Mouse (Mus musculus) adrenal gland, postnatal 10 days (tissue): ENCODE measurements around the gene Ceacam3. TPM values are rescaled to one million over a fixed set of nuclear protein-coding genes. Genes with fewer than 3 reads are reported as not detected.

Experiments used
- DNase-seq: peaks from one replicate; pipeline ENCODE4 v3.0.0; 2021; ENCODE audit warnings: mixed read lengths
- long read RNA-seq, 2 experiments: library from polyadenylated mRNA; stranded (forward); transcript quantifications; one replicate each; pipeline ENCODE4 v2.0.0; 2021
- total RNA-seq, 2 experiments: library from RNA; stranded (reverse); gene quantifications; 2 replicates each; pipeline ENCODE4 v1.2.3; 2021

Gene Ceacam3
- total RNA-seq, result not detected
- long read RNA-seq, experiment 1, result 0 reads
- long read RNA-seq, experiment 2, result 0 reads

- no peak for DNase-seq
Observed at GRCm38 (mm10) chr7:17149931-17150330, at the start of gene Ceacam3. Gene Ceacam3 (plus strand): TSS chr7:17150282.

- peak; percentile 11 for DNase-seq
Observed at GRCm38 (mm10) chr7:17101631-17102030, 48.5 kb upstream of the Ceacam3 start.

DNA sequence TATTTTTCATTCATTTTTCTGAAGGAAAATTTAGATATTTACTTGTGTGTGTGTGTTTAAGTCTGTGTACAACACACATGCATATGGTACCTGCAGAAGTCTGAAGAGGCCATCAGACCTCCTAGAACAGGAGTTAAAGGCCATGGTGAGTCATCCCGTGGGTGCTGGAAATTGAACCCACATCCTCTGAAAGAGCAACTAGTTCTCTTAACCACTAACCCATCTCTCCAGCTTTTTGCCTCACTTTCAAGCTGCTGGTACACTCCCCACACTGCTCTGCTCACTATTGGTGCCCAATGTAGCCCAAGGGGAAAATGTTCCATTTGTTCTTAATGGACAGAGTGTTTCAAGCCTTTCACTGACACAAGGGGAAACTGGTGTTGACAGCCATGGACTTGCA, 14.8 kb upstream of the Ceacam3 start:
- DNase-seq, result no peak

- peak; percentile 72 for DNase-seq
Observed at GRCm38 (mm10) chr7:17155634-17156033, 5.6 kb downstream of the Ceacam3 start.

- DNase-seq, result no peak
Observed at GRCm38 (mm10) chr7:17156885-17157677, 7.0 kb downstream of the Ceacam3 start.

DNA sequence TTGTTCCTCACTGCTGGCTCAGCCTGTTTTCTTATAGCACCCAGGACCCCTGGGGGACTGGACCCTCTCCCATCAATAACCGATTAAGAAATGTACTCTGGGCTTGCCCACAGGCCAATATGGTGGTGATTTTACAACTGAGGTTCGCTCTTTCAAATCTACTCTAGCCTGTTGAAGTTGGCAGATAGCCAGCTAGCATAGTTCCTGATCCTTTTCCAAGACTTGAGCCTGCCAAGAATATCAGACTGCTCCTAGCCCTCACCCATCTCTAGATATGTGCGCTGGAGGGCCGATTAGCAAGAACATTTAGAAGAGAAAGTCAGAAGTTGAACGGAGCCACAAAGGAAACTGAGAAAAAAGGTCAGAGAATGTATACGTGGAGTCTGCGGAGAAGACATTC, 8.9 kb downstream of the Ceacam3 start:
- no peak for DNase-seq

DNA sequence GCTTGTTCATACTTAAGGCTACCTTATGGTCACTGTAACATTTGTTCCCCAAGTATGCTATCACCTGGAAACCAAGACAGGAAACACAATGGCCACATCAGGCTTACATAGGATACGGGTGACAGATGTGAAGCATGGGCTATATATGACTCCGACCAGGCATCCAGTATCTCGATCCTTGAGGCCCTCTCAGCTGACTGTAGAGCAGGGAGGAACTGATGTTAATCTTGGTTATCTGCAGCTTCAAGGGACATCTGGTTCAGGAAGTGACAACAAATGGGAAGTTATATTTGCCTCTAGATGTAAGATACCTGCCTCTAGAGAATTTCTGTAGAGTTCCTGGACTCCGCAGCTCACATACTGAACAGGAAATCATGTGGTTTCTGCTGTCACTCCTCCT, 21.7 kb downstream of the Ceacam3 start:
- DNase-seq, result no peak

DNA sequence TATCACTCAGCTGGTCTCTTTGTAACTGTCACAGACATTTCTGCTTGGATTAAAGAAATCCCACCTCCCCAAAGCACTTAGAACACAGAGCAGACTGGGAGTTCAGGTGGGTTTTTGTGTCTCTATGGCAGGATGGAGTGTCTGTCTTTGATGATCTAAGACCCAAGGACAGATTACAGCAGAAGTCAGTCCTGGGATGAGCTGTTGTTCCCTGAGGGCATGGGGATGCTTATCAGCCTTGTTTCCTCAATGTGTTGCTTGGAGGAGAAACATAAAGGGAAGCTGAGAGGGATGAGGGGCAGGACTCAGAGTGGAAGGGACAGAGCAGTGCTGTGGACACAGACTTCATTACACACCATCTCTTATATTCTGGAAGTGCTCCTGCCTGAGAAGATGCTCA, 53.1 kb downstream of the Ceacam3 start, which contains the start of gene Psg29:
Psg29 (plus strand) TSS at position 301 of the 400 bp plus-strand sequence.
- DNase-seq, result no peak

- DNase-seq, result no peak
Observed at GRCm38 (mm10) chr7:17205530-17206184, 55.6 kb downstream of the Ceacam3 start.

Other genes with a start within 250 kb of the Ceacam3 start
- gene Ptgir, start 243.8 kb upstream of the Ceacam3 start, total RNA-seq, result 1 to 10 TPM; 1.2 to 2.0 TPM
- gene Calm3, start 226.2 kb upstream of the Ceacam3 start, total RNA-seq, result 100 to 1,000 TPM; 224 to 252 TPM
- gene Pnmal2, start 205.6 kb upstream of the Ceacam3 start, total RNA-seq, result 10 to 100 TPM; 18.3 to 23.9 TPM
- gene Pnmal1, start 190.6 kb upstream of the Ceacam3 start, total RNA-seq, result 1 to 10 TPM; 4.5 to 5.1 TPM
- gene Gm42372, start 167.2 kb upstream of the Ceacam3 start, total RNA-seq, result 1 to 10 TPM; 1.3 to 1.8 TPM
- 10 to 100 TPM; 16.2 to 21.2 TPM for gene Ccdc8, start 157.6 kb upstream of the Ceacam3 start, total RNA-seq
- gene Ppp5c, start 122.4 kb upstream of the Ceacam3 start, total RNA-seq, result 10 to 100 TPM; 81.5 to 90.1 TPM
- 1 to 10 TPM; 4.9 to 6.7 TPM for gene Hif3a, start 87.9 kb upstream of the Ceacam3 start, total RNA-seq
- under 1 TPM; 0.30 to 0.42 TPM for gene Psg16, start 76.2 kb upstream of the Ceacam3 start, total RNA-seq
- not detected for gene Psg29, start 53.2 kb downstream of the Ceacam3 start, total RNA-seq